Mouse (Mus musculus): Measurements from ENCODE around the gene Plcl2. TPM values are rescaled to one million over a fixed set of nuclear protein-coding genes. Genes with fewer than 3 reads are reported as not detected.

The Plcl2 gene
- polyA plus RNA-seq (2016; fragmentation: Nextera tagmentation; extraction: Ambion mirVana), result 2.4 and 3.1 TPM in 2 replicates

DNA sequence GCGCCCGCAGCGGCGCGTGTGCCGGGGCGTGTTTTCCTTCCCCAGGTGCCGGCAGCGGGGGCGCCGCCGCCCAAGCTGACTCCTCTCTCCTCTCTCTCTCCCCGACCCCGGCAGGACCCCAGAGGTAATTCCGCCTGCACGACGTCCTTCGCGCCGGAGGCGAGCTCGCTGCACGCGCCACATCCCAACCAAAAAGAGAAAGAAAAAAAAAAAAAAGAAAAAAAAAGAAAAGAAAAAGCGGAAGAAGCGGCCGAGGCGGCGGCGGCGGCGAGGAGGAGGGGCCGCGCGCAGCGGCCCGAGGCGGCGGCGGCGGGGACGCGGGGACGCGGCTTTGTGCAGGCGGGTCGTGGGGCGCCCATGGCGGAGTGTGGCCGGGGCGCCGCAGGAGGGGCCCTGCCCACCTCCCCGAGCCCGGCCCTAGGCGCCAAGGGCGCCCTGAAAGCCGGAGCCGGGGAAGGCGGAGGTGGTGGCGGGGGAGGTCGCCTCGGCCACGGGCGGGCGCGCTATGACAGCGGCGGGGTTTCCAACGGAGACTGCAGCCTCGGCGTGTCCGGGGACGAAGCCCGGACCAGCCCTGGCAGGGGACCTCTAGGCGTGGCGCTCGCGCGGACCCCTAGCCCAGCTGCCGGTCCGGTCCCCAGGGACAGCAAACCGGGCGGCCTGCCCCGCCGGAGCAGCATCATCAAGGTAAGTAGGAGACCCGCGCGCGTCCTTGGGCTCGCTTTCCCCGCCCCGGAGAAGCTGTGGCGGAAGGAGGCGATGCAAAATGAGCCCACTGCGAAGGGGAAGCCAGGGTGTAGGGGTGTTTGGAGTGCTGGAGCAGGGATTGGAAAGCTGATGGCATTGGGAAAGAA, at the start of gene Plcl2:
TSS of gene Plcl2 (plus strand) at position 153 of the 854 bp plus-strand sequence.
- ATAC-seq, result peak; percentile 46
- Histone ChIP-seq H3K9ac (peak within 1 kb of the TSS; percentile 81), H3K36me3 (no peaks in the 10 kb centered on the region), H3K27ac (peak within 1 kb of the TSS; percentile 70), H3K9me3 (replicated peaks) (no peaks in the 10 kb centered on the region), H3K4me2 (peak within 1 kb of the TSS; percentile 92), H3K4me1 (peaks cover 30% of the 10 kb centered on the region), H3K27me3 (replicated peaks) (peaks cover 16% of the 10 kb centered on the region), H3K4me3 (peak within 1 kb of the TSS; percentile 84)
- WGBS (ENCODE audit: insufficient replicate concordance), result under 1% methylated on average over 65 of the region's 95 CpGs

DNA sequence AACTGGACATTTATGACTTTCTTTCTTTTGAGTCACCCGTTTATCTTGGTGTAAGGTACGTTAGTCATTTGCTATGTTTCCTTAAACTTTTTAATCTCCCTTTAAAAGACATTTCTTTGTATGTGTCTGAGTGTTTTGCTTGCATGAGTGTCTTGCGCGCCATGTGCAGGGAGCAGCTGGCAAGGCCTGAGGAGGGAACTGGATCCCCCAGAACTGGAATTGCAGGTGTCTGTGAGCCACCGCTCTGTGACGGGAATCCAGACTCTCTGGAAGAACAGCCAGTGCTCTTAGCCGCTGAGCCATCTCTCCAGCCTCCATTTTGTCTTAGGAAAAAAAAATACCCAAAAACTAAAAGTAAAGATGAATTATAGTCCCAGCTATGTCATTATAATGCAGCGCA, 48.9 kb upstream of the Plcl2 start:
- no peaks in the 10 kb centered on the region for H3K36me3 ChIP-seq
- WGBS (ENCODE audit: insufficient replicate concordance), result 76% methylated on average over 8 of the region's 8 CpGs
- no peak overlapping the region for H3K4me2 ChIP-seq
- H3K9me3 ChIP-seq (replicated peaks), result no peaks in the 10 kb centered on the region
- H3K4me3 ChIP-seq, result no peak overlapping the region
- H3K9ac ChIP-seq, result no peak overlapping the region
- no peak overlapping the region for H3K27ac ChIP-seq
- ATAC-seq, result no peak
- H3K27me3 ChIP-seq (replicated peaks), result no peaks in the 10 kb centered on the region
- H3K4me1 ChIP-seq, result peaks cover 5% of the 10 kb centered on the region; the same call in 1 of the 2 replicates

DNA sequence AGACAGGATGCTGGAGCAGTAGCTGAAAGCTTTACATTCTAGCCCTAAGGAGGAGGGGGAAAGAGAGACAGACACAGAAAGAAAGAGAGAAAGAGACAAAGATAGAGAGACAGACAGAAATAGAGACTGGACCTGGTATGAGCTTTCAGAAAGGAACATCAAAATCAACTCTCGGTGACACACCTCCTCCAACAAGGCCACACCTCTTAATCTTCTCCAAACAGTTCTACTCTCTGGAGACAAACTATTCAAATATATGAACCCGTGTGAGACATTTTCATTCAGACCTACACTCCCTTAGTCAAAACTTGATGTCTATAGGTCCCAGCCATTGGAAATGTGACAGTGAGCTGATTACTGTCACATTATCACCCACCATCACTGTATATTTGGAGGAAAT, 41.8 kb upstream of the Plcl2 start:
- Histone ChIP-seq H3K27ac (no peak overlapping the region), H3K9ac (no peak overlapping the region), H3K4me3 (no peak overlapping the region), H3K4me1 (peaks cover 20% of the 10 kb centered on the region), H3K9me3 (replicated peaks) (no peaks in the 10 kb centered on the region), H3K27me3 (replicated peaks) (no peaks in the 10 kb centered on the region), H3K4me2 (no peak overlapping the region), H3K36me3 (no peaks in the 10 kb centered on the region)
- WGBS (ENCODE audit: insufficient replicate concordance), result 57% methylated on average over 2 of the region's 2 CpGs
- no peak for ATAC-seq

DNA sequence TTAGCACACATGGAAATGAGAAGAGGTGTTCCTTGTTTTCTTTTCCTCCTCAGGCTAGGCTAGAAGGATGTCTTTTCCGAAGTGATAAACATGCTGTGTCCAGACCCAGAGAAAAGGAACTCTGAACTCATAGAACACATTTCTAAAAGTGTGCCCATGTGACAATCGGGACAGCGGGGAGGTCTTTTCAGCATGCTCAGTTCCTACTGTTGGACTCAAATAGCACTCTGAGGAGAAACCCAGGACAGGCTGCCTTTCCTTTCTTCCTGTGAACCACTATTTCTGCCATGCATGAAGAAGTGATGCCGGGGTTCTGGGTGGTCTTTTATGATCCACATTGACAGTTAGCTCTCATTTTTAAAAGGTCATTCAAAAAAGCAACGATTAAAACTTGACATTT, 40.1 kb upstream of the Plcl2 start:
- H3K27me3 ChIP-seq (replicated peaks), result no peaks in the 10 kb centered on the region

DNA sequence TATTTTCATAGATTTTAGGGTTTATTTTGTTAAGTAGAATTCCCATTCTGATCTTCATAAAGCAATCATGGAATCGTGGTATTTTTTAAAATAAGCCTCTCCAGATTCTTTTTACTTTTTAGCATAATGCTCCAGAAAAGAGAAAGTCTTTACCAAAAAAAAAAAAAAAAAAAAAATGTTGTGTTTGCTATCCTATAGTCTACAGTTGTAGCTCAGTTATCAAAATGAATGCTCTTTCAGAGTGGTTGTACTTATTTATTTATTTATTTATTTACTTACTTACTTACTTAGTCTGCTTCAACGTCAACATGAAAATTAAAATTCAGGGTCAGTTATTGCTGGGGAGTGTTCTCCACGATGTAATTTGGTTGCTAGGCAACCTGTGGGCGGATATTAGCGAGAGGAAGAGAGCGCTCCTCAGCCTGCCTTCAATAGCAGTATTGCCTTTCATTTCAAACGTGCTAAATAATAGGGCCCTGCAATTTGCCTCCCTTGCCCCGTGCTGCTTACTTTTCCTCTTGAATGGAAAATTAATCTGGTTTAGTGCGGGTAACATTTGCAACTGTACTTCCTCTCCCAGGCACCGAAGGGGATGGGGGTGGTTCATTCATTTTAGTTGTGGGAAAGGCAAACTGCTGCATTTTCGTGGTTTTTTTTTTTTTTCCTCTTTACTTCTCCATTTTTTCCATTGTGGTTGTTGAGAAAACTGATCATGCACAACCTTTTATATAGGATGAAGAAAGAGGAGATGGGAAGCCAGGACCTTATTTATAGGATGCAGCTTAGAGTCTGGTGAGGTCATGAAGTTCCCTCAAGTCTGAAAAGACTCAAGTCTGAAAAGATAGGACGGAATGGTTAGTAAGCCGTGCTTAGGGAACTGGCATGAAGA, 39.4 kb upstream of the Plcl2 start:
- 0 out of 2 replicates have a peak, but pooled peaks have one; percentile 40 for ATAC-seq
- no peak overlapping the region for H3K9ac ChIP-seq

More for the DNA sequence above, 40.1 kb upstream of the Plcl2 start:
- Histone ChIP-seq H3K36me3 (no peaks in the 10 kb centered on the region), H3K4me3 (no peak overlapping the region), H3K27ac (no peak overlapping the region), H3K4me1 (peaks cover 20% of the 10 kb centered on the region), H3K9me3 (replicated peaks) (no peaks in the 10 kb centered on the region), H3K9ac (no peak overlapping the region), H3K4me2 (no peak overlapping the region)
- 64% methylated on average over 5 of the region's 5 CpGs for WGBS (ENCODE audit: insufficient replicate concordance)
- no peak for ATAC-seq

DNA sequence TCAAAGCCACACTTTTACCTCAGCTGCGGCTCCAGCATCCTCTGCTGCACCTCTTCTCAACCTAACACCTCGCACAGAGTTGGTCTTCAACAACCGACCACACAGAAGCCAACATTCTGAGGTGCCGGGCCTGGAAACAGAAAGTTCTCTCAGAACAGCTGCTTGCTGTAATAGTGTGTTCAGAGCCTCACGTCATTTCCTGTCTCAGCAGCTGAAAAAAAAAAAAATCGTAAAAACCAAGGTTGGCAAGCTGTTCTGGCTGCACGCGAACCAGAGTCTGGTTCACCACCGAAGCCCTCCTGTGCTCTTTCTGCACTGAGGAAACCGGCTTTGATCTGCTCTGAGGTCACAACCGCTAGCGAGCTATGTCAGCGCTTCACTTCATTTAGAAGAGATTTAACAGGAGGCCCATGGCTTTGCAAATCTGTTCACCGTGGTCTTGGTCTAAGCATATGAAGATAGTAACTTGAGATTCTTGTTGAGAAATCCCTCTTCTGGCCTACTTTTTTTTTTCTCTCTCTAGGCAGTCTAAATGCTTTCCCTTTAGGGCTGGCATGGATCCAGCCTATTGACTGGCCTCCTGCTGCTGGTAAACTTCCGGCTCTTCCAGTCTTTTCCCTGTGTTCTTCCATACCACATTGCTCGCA, 38.6 kb upstream of the Plcl2 start:
- Histone ChIP-seq H3K4me3 (peak overlapping the region; percentile 39), H3K4me2 (peak overlapping the region; percentile 68), H3K9ac (no peak overlapping the region; the same call in 1 of the 2 replicates), H3K9me3 (replicated peaks) (no peaks in the 10 kb centered on the region), H3K36me3 (no peaks in the 10 kb centered on the region), H3K4me1 (peaks cover 20% of the 10 kb centered on the region), H3K27ac (peak overlapping the region; percentile 63; the same call in 1 of the 2 replicates), H3K27me3 (replicated peaks) (no peaks in the 10 kb centered on the region)
- no peak for ATAC-seq
- 16% methylated on average over 16 of the region's 16 CpGs for WGBS (ENCODE audit: insufficient replicate concordance)

More for the DNA sequence above, 39.4 kb upstream of the Plcl2 start:
- Histone ChIP-seq H3K9me3 (replicated peaks) (no peaks in the 10 kb centered on the region), H3K36me3 (no peaks in the 10 kb centered on the region), H3K27ac (peak overlapping the region; percentile 63; the same call in 1 of the 2 replicates), H3K4me1 (peaks cover 20% of the 10 kb centered on the region), H3K4me3 (peak overlapping the region; percentile 39), H3K27me3 (replicated peaks) (no peaks in the 10 kb centered on the region), H3K4me2 (peak overlapping the region; percentile 68)
- WGBS (ENCODE audit: insufficient replicate concordance), result 13% methylated on average over 13 of the region's 13 CpGs

DNA sequence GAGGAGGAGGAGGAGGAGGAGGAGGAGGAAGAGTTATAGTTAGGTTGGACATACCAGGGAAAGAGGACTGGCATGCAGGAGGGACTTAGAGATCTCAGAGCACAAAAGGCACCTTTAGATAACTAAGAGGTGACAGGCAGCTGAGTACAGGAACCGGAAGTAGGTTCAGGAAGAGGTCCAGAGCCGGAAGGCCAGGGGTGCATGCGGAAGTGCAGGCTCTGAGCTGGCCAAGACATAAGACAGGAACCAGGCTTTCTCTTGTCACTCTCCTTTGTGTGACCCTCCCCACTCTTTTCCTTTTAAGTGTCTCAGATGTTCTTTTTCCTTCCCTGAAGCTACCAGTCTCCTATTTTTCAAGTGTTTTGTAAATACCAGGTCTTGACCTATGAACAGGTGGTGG, 38.0 kb upstream of the Plcl2 start:
- Histone ChIP-seq H3K4me1 (peaks cover 20% of the 10 kb centered on the region), H3K36me3 (no peaks in the 10 kb centered on the region), H3K27me3 (replicated peaks) (no peaks in the 10 kb centered on the region), H3K4me3 (no peak overlapping the region), H3K9me3 (replicated peaks) (no peaks in the 10 kb centered on the region), H3K9ac (no peak overlapping the region), H3K27ac (no peak overlapping the region; the same call in 1 of the 2 replicates), H3K4me2 (no peak overlapping the region)
- 31% methylated on average over 3 of the region's 3 CpGs for WGBS (ENCODE audit: insufficient replicate concordance)
- ATAC-seq, result peak; percentile 35; the same call in 1 of the 2 replicates

DNA sequence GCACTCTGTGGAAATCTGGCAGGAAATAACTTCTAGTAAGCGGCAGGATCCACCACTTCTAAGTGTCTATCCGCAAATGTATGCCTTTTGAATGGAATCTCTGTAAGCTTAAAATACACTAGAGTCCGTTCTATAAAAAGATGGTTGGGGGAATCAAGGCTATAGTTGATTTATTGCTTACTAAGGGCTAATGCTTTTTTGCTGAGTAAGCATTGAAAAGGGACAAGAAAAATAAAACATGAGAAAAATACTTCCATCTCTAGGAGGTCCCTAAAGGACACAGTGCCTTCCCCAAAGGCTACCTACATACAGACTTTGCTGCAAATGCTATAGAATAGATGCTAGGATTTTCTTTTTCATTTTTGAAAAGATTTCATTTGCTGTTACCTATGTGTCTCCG, 31.9 kb upstream of the Plcl2 start:
- H3K9me3 ChIP-seq (replicated peaks), result no peaks in the 10 kb centered on the region
- no peak overlapping the region for H3K27ac ChIP-seq
- no peaks in the 10 kb centered on the region for H3K4me1 ChIP-seq
- H3K4me2 ChIP-seq, result no peak overlapping the region
- 68% methylated on average over 4 of the region's 4 CpGs for WGBS (ENCODE audit: insufficient replicate concordance)
- no peaks in the 10 kb centered on the region for H3K36me3 ChIP-seq
- H3K9ac ChIP-seq, result no peak overlapping the region
- no peak for ATAC-seq
- H3K27me3 ChIP-seq (replicated peaks), result no peaks in the 10 kb centered on the region
- no peak overlapping the region for H3K4me3 ChIP-seq

DNA sequence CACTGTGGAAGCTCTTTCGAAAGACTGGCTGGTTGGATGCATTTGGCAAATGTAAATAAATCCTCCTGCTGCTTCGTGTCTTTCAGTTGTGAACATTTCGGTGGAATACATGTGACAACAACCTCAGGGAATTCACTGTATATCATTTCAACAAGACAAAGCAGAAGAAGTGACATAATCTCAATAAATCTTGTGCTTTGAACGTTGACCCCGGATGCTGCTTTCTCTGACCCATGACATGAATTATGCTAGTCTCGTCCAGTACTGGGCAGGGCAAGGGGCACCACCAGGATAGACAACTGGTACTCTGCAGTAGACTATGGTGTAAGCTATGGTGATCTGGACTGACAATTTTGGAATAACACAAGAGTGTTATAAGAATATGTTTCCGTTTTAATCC, 28.3 kb upstream of the Plcl2 start:
- 74% methylated on average over 7 of the region's 7 CpGs for WGBS (ENCODE audit: insufficient replicate concordance)
- Histone ChIP-seq H3K4me3 (no peak overlapping the region), H3K27ac (no peak overlapping the region), H3K36me3 (no peaks in the 10 kb centered on the region), H3K4me2 (no peak overlapping the region), H3K9me3 (replicated peaks) (no peaks in the 10 kb centered on the region), H3K9ac (no peak overlapping the region), H3K27me3 (replicated peaks) (no peaks in the 10 kb centered on the region), H3K4me1 (no peaks in the 10 kb centered on the region)
- ATAC-seq, result no peak

DNA sequence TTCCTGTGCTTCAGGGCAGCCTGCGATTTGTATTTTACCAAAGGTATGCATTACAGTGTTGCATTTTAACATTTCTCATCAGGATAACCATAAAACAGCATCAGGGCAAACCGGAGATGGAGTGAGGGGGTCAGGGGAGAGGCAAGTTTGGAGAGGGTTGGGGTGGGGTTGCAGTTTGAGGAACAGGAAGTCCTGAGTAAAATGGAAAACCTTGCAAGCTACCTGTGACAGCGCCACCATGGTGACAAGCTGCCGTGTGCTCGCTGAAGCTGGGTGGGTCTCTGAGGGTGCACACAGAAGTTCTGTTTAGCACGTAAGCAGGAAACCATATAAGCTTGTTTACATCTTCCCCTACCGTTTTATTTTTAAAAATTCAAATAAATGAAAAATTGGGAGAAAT, 25.5 kb upstream of the Plcl2 start:
- ATAC-seq, result no peak
- Histone ChIP-seq H3K36me3 (no peaks in the 10 kb centered on the region), H3K4me1 (no peaks in the 10 kb centered on the region), H3K9me3 (replicated peaks) (no peaks in the 10 kb centered on the region), H3K27ac (no peak overlapping the region), H3K9ac (no peak overlapping the region), H3K4me3 (no peak overlapping the region), H3K27me3 (replicated peaks) (no peaks in the 10 kb centered on the region), H3K4me2 (no peak overlapping the region)
- 62% methylated on average over 7 of the region's 7 CpGs for WGBS (ENCODE audit: insufficient replicate concordance)

DNA sequence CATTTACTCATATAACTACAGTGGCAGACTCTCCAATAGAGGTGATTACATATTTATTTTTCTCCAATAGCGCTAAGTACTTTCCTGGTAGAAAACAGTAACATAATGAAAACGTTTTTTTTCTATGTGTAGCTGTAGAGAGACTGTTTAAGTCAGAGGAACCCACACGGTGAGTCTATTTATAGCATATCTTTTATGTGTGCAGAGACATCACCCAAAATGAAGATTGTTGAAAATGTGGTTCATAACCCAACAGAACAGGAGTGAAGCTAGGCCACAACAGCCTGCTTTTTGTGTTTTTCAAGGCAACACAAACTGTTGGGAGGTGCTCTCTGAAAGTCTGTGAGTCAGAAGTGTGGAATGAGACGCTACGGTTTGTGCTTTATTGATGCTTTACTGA, 24.2 kb upstream of the Plcl2 start:
- H3K27me3 ChIP-seq (replicated peaks), result no peaks in the 10 kb centered on the region
- H3K9ac ChIP-seq, result no peak overlapping the region
- no peak overlapping the region for H3K4me2 ChIP-seq
- H3K4me3 ChIP-seq, result no peak overlapping the region
- no peaks in the 10 kb centered on the region for H3K4me1 ChIP-seq
- no peak for ATAC-seq
- WGBS (ENCODE audit: insufficient replicate concordance), result 62% methylated on average over 5 of the region's 5 CpGs
- no peaks in the 10 kb centered on the region for H3K9me3 ChIP-seq (replicated peaks)
- H3K27ac ChIP-seq, result no peak overlapping the region
- H3K36me3 ChIP-seq, result no peaks in the 10 kb centered on the region
